Mouse (Mus musculus): ENCODE measurements at regions not wholly inside any gene's neighbourhood (a gene's known extent, or its start where the extent isn't known, plus 50 kb on each side); places are given as distances from the start of the nearest gene placed in this dataset.

DNA sequence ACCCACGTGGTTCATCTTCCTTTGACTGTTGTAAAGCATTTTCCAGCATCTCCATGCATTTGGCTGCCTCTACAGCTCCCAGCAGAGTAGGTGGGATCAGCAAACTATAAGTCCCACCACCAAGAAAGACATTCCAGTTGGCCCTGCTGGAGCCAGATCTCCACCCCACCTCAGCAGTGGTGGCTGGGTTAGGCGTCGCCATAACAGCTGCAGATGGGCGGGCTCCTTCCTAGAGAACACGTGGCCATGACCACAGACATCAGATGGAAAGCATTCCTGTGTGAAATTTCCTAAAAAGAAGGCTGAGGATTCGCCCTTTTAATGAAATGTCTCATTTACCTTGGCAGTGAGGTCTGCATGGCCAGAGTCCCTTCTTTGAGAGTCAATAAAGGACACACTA, 140.0 kb upstream of the Bmp4 start:
- Histone ChIP-seq H3K9ac (ENCODE audit: control insufficient read depth, low read depth, low read length, poor library complexity, severe bottlenecking) (no peak overlapping the region), H3K27me3 (ENCODE audit: control insufficient read depth in 1 of 2, insufficient read depth in 2 of 2, low read length in 2 of 2) (no peaks in the 10 kb centered on the region), H3K4me1 (ENCODE audit: control insufficient read depth in 1 of 2, insufficient read depth in 2 of 2, low read length in 2 of 2) (no peaks in the 10 kb centered on the region), H3K27ac (ENCODE audit: control insufficient read depth, low read depth, low read length) (no peak overlapping the region), H3K36me3 (ENCODE audit: control insufficient read depth in 1 of 2, insufficient read depth in 2 of 2, low read length in 2 of 2) (no peaks in the 10 kb centered on the region), H3K79me2 (ENCODE audit: control insufficient read depth, insufficient read depth, low read length, poor library complexity) (no peaks in the 10 kb centered on the region), H3K9me3 (replicated peaks; ENCODE audit: insufficient read depth, low read length) (no peaks in the 10 kb centered on the region), H3K4me3 (ENCODE audit: control insufficient read depth in 1 of 2, insufficient read depth in 1 of 2, low read depth in 2 of 2, low read length in 2 of 2) (no peak overlapping the region)
- TF ChIP-seq USF2 (IDR thresholded peaks at IDR 0.05; ENCODE audit: borderline replicate concordance in 1 of 2, insufficient read depth in 1 of 2, low read depth in 1 of 2, low read length in 2 of 2) (no peak), GABPA (IDR thresholded peaks at IDR 0.05; ENCODE audit: low read depth, low read length) (no peak), POLR2A (IDR thresholded peaks at IDR 0.05; ENCODE audit: control insufficient read depth in 1 of 2, insufficient read depth in 1 of 2, low read depth in 1 of 2, low read length in 2 of 2, poor library complexity in 1 of 2) (no peak), POLR2AphosphoS2 (IDR thresholded peaks at IDR 0.05; ENCODE audit: low read length) (no peak), SIN3A (IDR thresholded peaks at IDR 0.05; ENCODE audit: low read length) (no peak), MEF2A (IDR thresholded peaks at IDR 0.05; ENCODE audit: extremely low read depth, insufficient replicate concordance, low read depth, low read length, poor library complexity, severe bottlenecking) (no peak), POLR2AphosphoS5 (IDR thresholded peaks at IDR 0.05; ENCODE audit: borderline replicate concordance, low read depth, low read length) (no peak), MXI1 (IDR thresholded peaks at IDR 0.05; ENCODE audit: low read depth, low read length) (no peak), TBP (IDR thresholded peaks at IDR 0.05; ENCODE audit: low read depth, low read length) (no peak), ZMIZ1 (IDR thresholded peaks at IDR 0.05; ENCODE audit: low read depth, low read length) (no peak), RAD21 (IDR thresholded peaks at IDR 0.05; ENCODE audit: low read depth, low read length) (no peak), GATA1 (IDR thresholded peaks at IDR 0.05; ENCODE audit: low read depth, low read length) (no peak), ZC3H11A (IDR thresholded peaks at IDR 0.05; ENCODE audit: low read depth, low read length) (no peak), MYC (IDR thresholded peaks at IDR 0.05; ENCODE audit: low read depth, low read length) (no peak), SMC3 (IDR thresholded peaks at IDR 0.05; ENCODE audit: low read depth, low read length) (no peak)
- no peak for DNase-seq (ENCODE audit: low read depth, low spot score)

DNA sequence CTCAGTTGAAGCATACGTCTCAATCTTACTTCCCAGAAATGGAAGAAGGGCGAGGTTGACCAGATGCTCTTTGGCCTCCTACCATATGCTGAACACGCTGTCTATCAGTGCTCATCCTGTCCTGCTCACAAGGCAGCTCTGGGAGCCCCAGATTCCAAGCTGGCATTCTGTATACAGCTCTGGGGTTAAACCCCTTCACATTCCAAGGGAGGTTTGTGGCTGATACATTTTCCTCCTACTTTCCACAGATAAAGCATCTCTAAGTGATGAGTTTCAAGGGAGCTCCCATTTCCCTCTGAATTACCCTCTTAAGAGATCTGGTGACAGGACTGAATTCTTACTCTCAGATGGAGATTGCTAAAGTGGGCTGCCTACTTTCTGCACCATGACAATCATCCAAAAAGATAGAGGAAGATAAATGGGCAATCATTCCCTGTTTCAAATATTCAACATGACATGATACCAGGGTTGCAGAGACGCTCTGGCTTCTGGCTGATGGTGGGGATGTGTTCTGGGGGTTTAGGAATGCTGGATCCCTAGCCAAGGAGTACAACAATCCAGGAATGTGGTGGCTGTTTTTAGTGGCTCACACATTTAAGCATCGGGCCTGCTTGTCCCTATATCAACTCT, 138.7 kb upstream of the Bmp4 start:
- no peak for DNase-seq (ENCODE audit: low read depth, low spot score)
- H3K4me3 ChIP-seq (ENCODE audit: control insufficient read depth in 1 of 2, insufficient read depth in 1 of 2, low read depth in 2 of 2, low read length in 2 of 2): no peak overlapping the region
- no peak overlapping the region for H3K9ac ChIP-seq (ENCODE audit: control insufficient read depth, low read depth, low read length, poor library complexity, severe bottlenecking)
- H3K79me2 ChIP-seq (ENCODE audit: control insufficient read depth, insufficient read depth, low read length, poor library complexity): no peaks in the 10 kb centered on the region
- no peaks in the 10 kb centered on the region for H3K9me3 ChIP-seq (replicated peaks; ENCODE audit: insufficient read depth, low read length)
- H3K36me3 ChIP-seq (ENCODE audit: control insufficient read depth in 1 of 2, insufficient read depth in 2 of 2, low read length in 2 of 2): no peaks in the 10 kb centered on the region
- no peak for TF ChIP-seq MYB (IDR thresholded peaks at IDR 0.05; ENCODE audit: low read depth, low read length)
- TF ChIP-seq MXI1 (IDR thresholded peaks at IDR 0.05; ENCODE audit: low read depth, low read length): no peak
- TF ChIP-seq MAX (IDR thresholded peaks at IDR 0.05; ENCODE audit: low read length): no peak
- no peak for TF ChIP-seq MAFK (IDR thresholded peaks at IDR 0.05; ENCODE audit: borderline replicate concordance, low read depth, low read length)
- TF ChIP-seq GATA1 (IDR thresholded peaks at IDR 0.05; ENCODE audit: low read depth, low read length): no peak
- TF ChIP-seq RAD21 (IDR thresholded peaks at IDR 0.05; ENCODE audit: low read depth, low read length): no peak
- TF ChIP-seq POLR2AphosphoS5 (IDR thresholded peaks at IDR 0.05; ENCODE audit: borderline replicate concordance, low read depth, low read length): no peak
- TF ChIP-seq KAT2A (conservative IDR thresholded peaks at IDR 0.05; ENCODE audit: low read depth, low read length): no peak
- H3K27ac ChIP-seq (ENCODE audit: control insufficient read depth, low read depth, low read length): no peak overlapping the region
- H3K27me3 ChIP-seq (ENCODE audit: control insufficient read depth in 1 of 2, insufficient read depth in 2 of 2, low read length in 2 of 2): no peaks in the 10 kb centered on the region
- no peaks in the 10 kb centered on the region for H3K4me1 ChIP-seq (ENCODE audit: control insufficient read depth in 1 of 2, insufficient read depth in 2 of 2, low read length in 2 of 2)
